Mouse (Mus musculus): ENCODE data around the gene Atp5j2. TPM values are rescaled to one million over a fixed set of nuclear protein-coding genes. Genes with fewer than 3 reads are reported as not detected.
"Not testable (repeated sequence)": the region's sequence is repeated elsewhere in the genome, so short reads cannot be mapped to it uniquely, and the experiment has no call there.

Gene Atp5j2
- 100 to 1,000 TPM; 219 to 270 TPM for total RNA-seq (2021)

DNA sequence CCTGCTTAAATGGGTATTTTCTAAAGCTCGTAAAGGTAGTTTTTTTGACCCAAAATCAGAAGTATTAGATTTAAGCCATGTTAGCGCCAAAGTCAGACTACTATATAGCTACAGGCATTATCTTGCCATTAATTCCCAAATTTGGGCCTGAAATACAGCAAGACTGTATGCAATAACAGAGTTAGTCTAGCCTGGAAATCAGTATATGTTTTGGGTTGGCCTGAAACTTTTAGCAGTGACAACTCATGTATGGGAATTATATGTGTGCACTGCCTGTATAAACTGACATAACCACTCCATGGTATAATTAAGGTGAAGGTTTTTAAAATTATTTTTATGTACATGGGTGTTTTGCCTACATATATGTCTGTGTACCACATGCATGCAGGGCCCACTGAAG lies at the start of gene Atp5j2:
Atp5j2 (minus strand) TSS at position 101 of the 400 bp plus-strand sequence.
- intact Hi-C loops (cut with DNase I), result no loop called here
- no peak for DNase-seq (ENCODE audit: low spot score in 2 of 2)

DNA sequence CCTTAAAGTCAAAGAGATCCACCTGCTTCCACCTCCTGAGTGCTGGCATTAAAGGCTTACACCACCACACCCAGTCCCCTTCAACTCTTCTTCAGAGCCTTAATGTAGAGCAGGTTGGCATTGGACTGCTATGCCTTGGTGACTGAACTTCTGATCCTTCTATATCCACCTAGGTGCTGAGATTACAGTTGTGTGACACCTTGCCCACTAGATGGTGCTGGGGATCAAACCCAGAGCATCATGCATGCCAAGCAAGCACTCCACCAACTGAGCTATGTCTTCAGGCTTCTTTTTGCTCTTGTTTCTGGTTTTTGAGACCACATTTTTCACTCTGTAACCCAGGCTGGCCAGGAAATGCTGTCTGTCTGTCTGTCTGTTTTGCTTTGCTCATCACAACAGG lies 42.8 kb upstream of the Atp5j2 start:
- intact Hi-C loops (cut with DNase I), result loop anchor here (10.0 kb wide), 1 partner anchor 130 kb away; no protein-coding TSS in a partner anchor
- no peak for DNase-seq (ENCODE audit: low spot score in 2 of 2)

DNA sequence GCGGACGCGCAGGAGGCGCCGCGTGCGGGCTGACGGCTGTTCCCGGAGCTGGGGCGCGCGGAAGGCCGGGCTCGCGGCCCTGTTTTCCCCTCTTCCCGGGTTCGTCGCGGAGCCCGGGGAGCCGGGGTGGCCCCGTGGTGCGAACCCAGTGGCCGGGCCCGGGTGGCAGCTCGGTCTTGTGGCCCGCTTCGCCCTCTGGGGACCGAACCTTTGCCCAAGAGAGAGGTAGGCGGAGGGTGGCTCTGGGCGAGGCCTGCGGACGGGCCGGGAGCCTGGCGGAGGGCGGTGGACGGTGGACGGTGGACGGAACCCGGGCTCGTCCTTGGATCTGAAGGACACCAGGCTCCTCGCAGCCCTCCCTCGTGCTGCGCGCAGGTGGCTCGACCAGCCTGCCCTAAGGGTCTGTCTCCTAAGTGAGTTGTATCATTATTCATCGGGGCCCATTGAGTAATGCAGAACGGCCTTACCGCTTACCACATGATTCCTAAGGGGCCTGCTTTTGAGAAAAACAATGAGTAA lies 40.1 kb upstream of the Atp5j2 start:
- DNase-seq (ENCODE audit: low spot score in 2 of 2), result no peak
- intact Hi-C loops (cut with DNase I), result loop anchor here (2.0 to 10.0 kb wide), 2 partner anchors 27 to 133 kb away; partner anchors contain the start of gene Zkscan5

DNA sequence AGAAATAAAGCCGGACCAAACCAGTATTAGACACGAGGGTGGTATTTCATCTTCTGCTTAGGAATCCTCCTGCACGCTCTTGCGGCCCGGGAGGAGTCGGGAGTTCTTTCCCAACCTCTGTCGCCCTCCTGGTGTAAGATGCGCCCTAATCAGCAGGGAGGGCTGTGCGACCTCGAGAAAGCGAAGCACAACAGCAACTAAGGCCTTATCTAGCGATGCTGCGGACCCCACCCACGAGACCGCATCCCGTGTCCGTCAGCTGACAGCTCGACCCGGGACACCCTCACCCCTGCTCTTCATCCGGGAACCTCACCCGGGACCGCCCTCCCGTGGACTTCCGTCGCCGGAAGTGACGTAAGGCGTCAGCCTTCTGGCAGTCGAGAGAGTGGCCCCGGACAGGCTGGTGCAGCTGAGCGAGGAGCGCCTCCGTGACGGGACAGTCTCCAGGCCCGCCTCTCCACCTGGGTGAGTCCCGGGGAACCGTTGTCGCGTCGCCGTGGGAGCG lies 39.6 kb upstream of the Atp5j2 start, which contains the start of gene Zfp655:
Zfp655 (plus strand) TSS at position 349 of the 505 bp plus-strand sequence.
- intact Hi-C loops (cut with DNase I), result loop anchor here (2.0 to 10.0 kb wide), 2 partner anchors 27 to 133 kb away; partner anchors contain the start of gene Zkscan5
- DNase-seq (ENCODE audit: low spot score in 2 of 2), result peak; percentile 98 to 99

DNA sequence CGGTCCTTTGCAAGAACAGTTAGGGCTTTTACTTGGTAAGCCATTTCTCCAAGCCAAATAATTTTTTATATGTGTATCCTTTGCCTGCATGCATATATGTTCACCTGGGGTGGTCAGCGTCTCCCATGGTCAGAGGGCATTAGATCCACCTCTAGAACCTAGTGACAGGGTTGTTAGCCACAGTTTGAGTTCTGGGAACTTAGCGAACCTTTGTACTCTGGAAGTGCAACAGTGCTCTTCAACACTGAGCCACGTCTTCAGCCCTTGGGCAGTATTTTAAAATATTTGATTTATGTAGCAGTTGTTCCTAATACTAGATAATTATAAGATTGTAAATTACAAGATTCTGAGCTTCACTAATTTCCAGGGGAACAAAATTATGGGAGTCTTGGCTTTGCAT lies 38.8 kb upstream of the Atp5j2 start:
- intact Hi-C loops (cut with DNase I), result loop anchor here (2.0 to 10.0 kb wide), 2 partner anchors 26 to 134 kb away; partner anchors contain the start of gene Zkscan5
- no peak for DNase-seq (ENCODE audit: low spot score in 2 of 2)

DNA sequence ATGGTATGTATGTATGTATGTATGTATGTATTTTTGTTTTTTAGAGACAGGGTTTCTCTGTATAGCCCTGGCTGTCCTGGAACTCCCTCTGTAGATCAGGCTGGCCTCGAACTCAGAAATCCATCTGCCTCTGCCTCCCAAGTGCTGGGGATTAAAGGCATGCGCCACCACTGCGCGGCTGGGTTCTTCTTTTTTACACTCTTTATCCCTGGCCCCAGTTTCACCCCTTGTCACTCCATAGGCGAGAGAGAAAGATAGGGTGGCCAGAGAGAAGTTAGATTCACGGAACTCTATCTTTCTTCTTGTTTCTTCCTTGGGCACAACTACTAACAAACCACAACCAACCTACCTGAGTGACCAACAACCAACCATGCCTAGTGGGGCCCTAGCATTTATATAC lies 37.4 kb upstream of the Atp5j2 start:
- intact Hi-C loops (cut with DNase I); DNase-seq (ENCODE audit: low spot score in 2 of 2): not testable (repeated sequence)

DNA sequence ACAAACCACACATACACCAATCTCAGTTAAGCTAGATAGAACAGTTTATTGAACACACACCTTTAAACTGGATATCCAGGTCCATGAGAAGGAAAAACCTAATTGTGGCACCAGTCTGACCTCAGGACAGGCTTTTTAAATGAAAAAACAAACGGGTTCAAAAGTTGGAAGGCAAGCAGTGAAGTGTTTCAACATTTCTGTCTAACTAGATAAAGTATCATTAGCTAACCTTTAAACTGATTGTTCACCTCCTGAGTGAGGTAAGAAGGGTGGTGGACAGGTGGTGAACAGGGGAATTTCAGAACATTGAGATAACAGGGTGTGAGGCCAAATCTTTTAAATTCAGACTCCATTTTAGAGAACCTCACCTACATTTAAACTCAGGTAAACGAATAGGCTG lies 34.6 kb upstream of the Atp5j2 start:
- intact Hi-C loops (cut with DNase I), result no loop called here
- no peak for DNase-seq (ENCODE audit: low spot score in 2 of 2)

DNA sequence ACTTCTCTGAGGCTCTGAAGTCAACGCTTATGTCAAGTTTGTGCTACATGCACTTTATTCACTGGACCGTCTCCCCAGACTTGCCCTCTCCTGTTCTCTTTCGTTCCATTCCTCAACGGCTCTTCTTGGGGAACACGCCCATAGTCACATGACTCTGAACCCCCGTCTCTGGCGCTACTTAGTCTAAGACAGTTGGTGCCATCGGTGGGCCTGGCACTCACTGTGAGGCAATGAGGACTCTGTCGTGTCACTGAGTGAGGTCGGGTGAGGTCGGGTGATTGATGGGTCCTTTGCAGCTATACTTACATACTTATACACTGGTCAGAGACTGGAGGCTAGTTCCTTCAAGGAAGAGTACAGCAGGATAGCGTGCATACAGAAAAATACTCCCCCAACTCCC lies 31.5 kb upstream of the Atp5j2 start:
- DNase-seq (ENCODE audit: low spot score in 2 of 2), result no peak
- intact Hi-C loops (cut with DNase I), result no loop called here

DNA sequence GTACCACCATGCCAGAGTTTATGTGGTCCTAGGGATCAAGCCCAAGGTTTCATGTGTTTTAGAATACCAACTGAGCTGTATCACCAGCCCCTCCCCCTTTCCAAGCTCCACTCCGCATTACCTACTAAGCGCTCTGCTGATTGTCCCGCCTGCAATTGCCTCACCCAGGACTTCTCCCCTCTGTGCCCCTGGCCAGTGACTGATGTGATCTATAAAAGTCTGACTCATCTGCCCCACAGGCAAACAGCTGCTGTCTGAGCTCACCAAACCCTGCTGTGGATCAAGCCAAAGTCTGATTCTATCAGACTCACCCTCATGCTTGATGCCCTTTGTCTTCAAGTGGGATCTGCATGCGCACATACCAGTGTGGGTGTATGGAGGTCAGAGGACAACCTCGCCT lies 31.0 kb upstream of the Atp5j2 start:
- no peak for DNase-seq (ENCODE audit: low spot score in 2 of 2)
- intact Hi-C loops (cut with DNase I), result no loop called here

DNA sequence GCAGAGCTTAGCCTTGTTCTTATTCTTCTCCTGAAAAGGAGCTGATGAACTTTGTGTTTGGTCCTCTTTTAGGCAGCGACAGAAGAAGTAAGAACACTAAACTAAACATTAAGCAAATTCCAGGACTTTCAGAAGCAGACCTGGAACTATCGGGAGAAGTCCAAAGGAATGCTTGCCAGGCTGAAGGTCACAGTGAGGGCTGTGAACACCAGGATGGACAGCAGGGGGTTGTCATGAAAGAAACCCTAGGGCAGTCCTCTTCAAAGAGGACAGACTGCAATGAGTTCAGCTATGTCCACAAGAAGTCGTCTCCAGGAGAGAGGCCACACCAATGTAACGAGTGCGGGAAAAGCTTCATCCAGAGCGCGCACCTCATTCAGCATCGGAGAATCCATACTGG lies 28.1 kb upstream of the Atp5j2 start:
- intact Hi-C loops (cut with DNase I), result no loop called here
- DNase-seq (ENCODE audit: low spot score in 2 of 2), result no peak

DNA sequence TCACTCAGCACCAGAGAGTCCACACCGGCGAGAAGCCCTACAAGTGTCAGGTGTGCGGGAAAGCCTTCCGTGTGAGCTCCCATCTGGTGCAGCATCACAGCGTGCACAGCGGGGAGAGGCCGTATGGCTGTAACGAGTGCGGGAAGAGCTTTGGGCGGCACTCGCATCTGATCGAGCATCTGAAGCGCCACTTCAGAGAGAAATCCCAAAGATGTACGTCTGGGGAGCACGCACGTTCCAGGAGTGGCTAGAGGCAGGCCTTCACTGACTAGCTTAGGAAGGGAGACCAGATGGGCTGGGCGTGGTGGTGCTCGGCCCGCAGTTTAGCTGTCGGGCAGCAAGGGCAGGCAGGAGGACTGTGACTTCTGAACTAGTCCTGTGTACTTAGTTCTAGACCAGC lies 26.8 kb upstream of the Atp5j2 start:
- intact Hi-C loops (cut with DNase I), result no loop called here
- DNase-seq (ENCODE audit: low spot score in 2 of 2), result no peak

DNA sequence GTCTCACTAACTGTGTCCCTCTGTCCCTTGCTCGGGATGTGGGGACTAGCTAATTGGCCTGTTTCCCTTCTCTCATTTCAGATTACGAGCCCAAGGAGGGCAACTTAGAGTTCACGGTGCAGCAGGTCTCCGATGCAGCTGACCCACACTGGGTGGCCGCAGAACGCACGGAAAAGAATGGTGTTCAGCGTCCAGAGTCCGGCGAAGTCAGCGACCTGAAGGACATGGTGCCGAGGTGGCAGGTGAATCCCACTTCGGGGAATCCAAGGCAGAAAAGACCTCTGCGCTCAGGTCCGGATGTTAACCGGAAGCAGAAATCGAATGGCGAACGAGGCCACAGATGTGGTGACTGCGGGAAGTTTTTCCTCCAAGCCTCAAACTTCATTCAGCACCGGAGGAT lies 26.3 kb upstream of the Atp5j2 start:
- intact Hi-C loops (cut with DNase I), result no loop called here
- no peak for DNase-seq (ENCODE audit: low spot score in 2 of 2)

DNA sequence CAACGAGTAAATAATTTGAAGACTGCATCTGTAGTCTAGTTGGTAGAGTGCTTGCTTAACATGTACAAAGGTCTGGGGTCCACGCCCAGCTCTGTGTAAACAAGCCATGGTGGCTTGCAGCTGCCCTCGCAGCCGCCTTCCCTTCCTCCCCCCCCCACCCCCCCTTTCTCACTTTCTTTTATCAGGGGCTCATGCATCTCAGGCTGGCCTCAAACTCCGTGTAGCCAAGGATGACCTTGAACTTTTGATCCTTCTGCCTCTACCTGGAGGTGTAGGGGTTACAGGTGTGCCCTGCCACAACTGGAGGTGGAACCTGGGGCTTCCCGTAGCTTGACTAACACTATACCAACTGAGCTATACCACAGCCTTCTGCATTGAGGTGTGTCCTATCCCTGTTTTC lies 25.9 kb upstream of the Atp5j2 start:
- intact Hi-C loops (cut with DNase I), result no loop called here
- no peak for DNase-seq (ENCODE audit: low spot score in 2 of 2)

DNA sequence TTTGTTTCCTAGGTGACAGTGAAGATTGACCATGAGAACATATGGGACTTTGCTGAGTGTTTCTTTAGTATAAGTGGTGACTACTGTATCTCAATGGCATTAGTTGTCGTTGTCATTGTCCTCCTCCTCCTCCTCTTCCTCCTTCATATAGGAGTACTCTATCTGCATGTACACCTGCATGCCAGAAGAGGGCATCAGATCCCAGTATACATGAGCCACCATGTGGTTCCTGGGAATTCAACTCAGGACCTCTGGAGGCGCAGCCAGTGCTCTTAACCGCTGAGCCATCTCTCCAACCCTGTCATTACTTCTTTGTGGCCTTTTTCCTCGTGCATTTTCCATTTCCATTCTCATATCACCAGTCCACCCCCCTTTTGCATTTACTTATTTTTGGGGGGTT lies 22.8 kb upstream of the Atp5j2 start:
- intact Hi-C loops (cut with DNase I), result no loop called here
- no peak for DNase-seq (ENCODE audit: low spot score in 2 of 2)

DNA sequence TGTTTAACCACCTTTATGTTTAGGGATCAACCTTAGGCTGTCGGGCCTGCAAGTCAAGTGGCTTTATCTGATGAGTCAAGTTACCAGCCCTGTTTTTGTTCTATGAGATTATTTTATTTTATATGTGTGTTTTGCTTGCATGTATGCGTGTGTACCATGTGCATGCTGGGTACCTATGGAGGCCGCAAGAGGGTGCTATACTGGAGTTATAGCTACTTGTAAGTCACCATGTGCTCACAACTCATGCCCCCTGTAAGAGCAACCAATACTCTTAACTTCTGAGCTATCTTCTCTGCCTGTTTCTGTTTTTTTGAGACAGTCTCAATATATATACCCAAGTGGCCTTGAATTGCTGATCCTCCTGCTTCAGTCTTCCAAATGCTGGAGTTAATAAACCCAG lies 21.6 kb upstream of the Atp5j2 start:
- intact Hi-C loops (cut with DNase I), result no loop called here
- no peak for DNase-seq (ENCODE audit: low spot score in 2 of 2)

DNA sequence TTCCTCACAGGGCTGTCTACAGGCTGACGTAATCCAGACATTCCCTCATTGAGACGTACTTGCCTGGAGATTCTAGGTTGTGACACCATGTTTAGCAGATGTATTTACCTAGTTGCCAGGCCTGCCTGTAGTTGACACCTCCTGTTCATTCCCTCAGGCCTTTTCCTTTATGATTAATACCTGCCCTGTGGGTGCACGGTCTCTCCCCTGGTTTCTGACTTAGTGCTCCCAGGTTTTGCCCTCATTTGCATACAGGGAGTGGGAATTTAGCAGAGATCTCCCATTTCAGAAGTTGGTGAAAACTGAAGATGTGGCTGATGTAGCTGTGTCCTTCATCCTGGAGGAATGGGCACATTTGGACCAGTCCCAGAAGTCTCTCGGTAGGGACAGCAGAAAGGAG lies 20.4 kb upstream of the Atp5j2 start:
- DNase-seq (ENCODE audit: low spot score in 2 of 2), result no peak
- intact Hi-C loops (cut with DNase I), result no loop called here

DNA sequence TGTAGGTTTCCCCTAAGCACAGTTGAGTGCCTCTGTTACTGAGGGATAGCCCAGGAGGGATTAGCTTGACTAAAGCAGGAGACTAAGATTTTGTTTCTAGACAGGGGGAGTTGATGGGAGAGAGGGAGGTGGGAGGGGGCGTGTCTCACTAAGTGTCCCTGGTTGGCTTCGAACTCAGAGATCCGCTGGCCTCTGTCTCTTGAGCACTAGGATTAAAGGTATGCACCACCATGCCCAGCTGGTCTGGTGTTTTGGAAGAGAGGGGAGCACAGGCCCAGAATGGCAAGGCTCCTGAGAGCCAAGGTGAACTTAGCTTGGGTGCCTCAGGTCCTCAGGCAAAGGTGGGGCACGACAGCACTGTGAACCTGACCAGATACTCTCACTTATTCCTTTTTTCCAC lies 19.5 kb upstream of the Atp5j2 start:
- DNase-seq (ENCODE audit: low spot score in 2 of 2), result no peak

DNA sequence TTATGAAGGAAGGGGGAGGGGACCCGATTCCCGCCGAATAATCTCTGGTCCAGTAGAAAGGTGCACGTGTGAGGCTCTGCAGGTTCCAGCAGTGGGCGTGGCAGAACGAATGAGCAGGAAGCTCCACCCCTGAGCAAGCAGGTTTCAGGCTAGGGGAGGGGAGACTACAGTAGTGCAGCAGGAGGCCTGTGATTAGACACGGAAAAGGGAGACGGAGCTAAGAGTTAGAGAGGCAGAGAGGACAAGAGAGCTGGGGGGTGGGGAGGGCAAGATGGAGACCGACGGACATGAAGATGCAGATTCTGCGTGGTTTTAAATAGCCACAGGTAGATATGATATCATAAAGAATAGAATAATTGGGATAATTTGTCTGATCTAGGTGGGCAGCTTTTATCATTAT lies 16.5 kb upstream of the Atp5j2 start:
- DNase-seq (ENCODE audit: low spot score in 2 of 2); intact Hi-C loops (cut with DNase I): not testable (repeated sequence)

More for the DNA sequence above, 19.5 kb upstream of the Atp5j2 start:
- intact Hi-C loops (cut with DNase I), result no loop called here

DNA sequence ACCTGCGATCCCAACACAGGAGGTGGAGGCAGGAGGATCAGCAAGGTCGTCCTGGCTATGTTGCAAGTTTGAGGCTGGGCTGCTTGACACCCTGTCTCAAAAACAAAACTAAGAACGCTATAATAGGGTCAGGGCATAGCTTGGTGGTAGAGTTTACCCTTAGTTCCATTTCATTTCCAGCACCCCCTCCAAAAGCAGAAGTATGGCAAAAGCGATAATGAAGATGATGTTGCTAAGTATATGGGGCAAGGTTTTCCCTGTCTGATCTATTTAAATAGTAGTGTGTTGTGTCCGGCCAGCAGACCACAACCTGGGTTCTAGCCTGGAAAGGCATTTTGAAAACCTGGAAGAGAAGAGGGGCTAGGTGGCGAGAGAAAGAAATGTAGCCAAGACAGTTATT lies 16.1 kb upstream of the Atp5j2 start:
- intact Hi-C loops (cut with DNase I), result no loop called here
- DNase-seq (ENCODE audit: low spot score in 2 of 2), result no peak

DNA sequence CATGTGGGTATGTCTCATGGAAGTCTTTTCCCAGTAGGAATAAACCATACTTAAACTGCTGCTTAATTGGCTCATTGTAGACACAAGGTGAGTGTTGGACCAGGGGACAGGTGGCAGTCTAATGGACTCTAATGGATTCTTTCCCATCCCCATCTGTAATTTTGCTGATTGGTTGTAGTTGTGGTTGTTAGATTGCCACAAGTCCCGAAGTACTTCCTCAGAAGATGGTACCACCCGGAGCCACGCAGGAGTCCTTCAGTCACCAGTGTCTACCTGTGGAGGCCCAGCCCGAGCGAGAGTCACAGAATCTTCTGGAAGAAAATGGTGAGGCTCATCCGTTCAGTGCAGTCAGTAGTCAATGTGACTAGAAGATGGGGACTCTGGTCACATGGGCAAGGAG lies 15.5 kb upstream of the Atp5j2 start:
- DNase-seq (ENCODE audit: low spot score in 2 of 2), result no peak
- intact Hi-C loops (cut with DNase I), result no loop called here

DNA sequence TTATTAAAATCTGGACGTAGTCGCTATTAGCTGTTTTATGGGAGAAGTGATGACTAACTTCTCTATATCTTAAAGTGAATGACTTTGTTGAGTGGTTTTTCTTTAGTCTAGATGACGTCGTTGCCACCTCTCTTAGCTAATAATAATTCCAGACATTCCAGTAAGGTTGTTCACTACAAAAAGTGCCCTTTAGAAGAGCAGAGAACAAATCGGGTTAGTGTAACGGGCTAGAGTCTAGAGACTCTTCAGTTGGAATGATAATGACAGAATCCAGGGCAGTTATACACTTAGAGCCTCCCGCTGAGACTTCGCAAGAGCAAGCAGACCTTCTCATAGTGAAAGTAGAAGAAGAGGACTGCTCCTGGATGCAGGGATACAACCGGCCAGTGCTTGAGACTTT lies 13.2 kb upstream of the Atp5j2 start:
- intact Hi-C loops (cut with DNase I), result loop anchor here (2.0 kb wide), 2 partner anchors 26 to 76 kb away; partner anchors contain the start of genes Zfp655 and Zscan25
- DNase-seq (ENCODE audit: low spot score in 2 of 2), result no peak

Data from left cerebral cortex, postnatal 36 days (tissue).